Mouse (Mus musculus): ENCODE results near the gene 1810046K07Rik.

1810046K07Rik gene

DNA sequence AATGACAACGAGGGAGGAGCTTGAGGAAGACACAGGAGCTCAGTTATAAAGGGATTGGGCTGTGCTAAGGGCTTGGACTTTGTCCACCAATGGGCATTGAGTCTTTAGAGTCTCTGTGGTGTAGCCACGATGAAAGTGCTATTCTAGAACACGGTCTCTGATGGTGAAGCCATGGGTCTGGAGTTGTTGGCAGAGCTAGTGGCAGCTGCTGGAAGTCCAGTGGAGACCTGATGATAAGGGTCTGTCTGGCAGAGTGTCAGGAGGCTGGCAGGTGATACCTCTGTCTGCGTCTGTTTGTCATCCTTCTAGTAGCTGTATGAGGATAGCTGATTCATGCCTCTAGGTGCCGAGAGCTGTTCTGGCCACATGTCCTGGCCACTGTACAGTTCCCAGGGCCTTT lies 24.7 kb downstream of the 1810046K07Rik start:
- no peak for DNase-seq

- DNase-seq: no peak
Observed at GRCm38 (mm10) chr9:51293541-51293940, 35.2 kb downstream of the 1810046K07Rik start.

DNA sequence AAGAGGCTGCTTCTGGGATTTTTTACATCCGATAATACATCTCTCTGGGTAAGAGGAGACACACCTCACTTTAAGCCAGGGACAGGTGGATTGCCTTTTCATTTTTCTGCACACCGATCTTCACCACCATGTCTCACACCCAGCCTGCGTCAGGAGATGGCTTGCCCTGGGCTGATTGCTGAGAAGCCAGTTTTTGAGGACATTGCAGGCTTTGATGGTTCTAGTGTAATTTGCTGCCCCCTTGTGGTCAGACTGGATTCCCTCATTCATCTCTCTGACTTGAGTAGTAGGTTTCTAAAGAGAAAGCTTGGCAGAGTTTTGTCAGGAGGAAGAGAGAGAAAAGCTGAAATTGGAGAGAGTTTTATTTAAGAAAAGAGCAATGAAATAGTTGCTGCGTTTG lies 36.0 kb downstream of the 1810046K07Rik start:
- DNase-seq: peak; percentile 86

GRCm38 (mm10) chr9:51290980-51291379 lies 37.7 kb downstream of the 1810046K07Rik start:
- DNase-seq: no peak

- DNase-seq: no peak
Observed at GRCm38 (mm10) chr9:51286079-51286478, 42.6 kb downstream of the 1810046K07Rik start.

GRCm38 (mm10) chr9:51278500-51279381 lies 50.0 kb downstream of the 1810046K07Rik start, which contains the start of gene Colca2:
TSS of gene Colca2 (minus strand) at chr9:51278569.
- peak; percentile 92 for DNase-seq

GRCm38 (mm10) chr9:51277834-51278498 lies 50.8 kb downstream of the 1810046K07Rik start:
- DNase-seq: no peak

DNA sequence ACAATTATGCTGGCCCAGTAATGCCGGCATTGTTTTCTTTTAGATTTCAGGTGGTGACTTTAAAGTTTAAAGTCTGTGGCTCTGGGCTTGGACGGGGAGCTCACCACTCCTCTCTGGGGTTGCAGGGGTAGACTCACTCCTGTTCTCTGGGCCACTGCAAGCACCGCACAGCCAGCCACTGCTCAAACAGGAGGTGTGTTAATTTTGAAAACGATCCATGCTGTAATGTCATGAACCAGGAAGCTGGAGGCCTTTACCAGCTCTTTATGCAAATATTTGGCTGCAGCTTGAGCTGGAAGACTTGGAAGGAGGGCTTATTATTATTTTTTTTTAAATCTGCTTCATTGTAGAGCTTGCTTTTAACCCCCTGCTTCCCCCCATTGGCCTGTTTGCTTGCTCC lies 54.0 kb downstream of the 1810046K07Rik start:
- no peak for DNase-seq

DNA sequence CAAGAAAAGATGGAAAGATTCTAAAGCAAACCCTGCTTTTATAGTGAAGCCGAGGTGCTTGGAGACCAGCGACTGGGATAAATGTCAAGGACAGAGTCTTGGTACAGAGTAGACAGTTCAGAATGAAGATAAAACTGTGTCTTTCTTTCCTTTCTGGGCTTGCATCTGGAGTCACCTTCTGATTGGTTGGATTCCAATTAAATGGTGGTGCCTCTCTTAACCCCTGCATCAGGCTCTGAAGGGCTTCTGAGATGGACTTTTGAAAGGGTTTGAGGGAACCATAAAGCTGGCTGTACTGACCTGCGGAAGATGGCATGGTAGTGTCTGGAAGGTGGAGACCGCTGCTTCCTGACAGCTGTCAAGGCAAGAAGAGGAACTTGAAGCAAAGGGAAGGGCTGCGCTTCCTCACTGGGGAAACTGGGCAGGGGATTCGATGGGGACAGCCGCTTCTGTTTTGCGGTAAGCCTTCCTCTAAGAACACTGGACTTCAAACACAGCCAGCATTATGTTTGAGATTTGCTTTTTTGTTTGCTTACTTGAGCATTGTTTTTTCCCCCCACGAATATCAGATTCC lies 55.0 kb downstream of the 1810046K07Rik start:
- no peak for DNase-seq

DNA sequence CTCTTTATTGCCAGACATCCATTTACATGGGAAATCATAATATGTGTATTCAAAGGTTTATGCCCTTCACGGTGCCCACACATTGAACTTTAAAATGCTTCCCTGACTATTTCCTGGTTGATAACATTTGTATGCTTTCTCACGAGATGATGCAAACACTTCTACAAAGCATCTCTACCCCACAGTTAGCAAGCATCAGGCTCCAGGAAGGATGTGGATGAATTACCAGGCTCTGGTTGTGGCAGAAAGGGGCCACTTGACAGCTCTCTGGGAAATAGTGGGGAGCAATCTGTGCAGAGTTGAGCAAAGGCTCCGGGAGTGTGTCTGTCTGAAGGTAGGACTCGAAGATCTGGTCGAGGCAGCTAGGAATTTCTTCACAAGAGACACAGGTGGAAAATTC lies 56.6 kb downstream of the 1810046K07Rik start:
- DNase-seq: no peak

GRCm38 (mm10) chr9:51271073-51271472 lies 57.6 kb downstream of the 1810046K07Rik start:
- no peak for DNase-seq

- DNase-seq: no peak
Observed at GRCm38 (mm10) chr9:51268852-51269251, 59.9 kb downstream of the 1810046K07Rik start.

DNA sequence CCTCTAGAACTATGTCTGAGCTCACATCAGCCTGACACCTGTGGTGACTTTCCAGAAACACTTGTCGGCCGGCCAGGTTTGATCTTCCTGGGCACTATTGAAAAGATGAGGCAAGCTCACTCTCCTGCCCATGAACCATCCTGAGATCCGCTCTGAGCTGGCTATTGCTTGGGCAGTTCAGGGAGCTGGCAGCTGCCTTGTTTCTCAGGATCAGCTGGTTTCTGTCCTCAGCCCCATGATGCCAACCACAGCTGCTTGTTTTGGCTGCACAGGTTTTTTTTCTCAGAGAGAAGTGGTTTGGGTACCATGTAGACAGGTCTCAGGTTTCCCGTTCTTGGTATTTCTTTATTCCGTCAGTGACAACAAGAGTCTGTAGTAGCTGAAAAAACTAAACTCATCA lies 70.3 kb downstream of the 1810046K07Rik start:
- no peak for DNase-seq

- no peak for DNase-seq
Observed at GRCm38 (mm10) chr9:51256780-51257502, 71.8 kb downstream of the 1810046K07Rik start.

Measured in kidney, postnatal 10 days (tissue).